Mouse (Mus musculus) myocyte (in vitro differentiated cells): ENCODE results near the gene Inava.

Source experiments
- MAX ChIP-seq: IDR thresholded peaks from one replicate; pipeline ENCODE4 v1.6.1; 2011; ENCODE audit warnings: low read depth, mild to moderate bottlenecking, control low read depth
- MYOG ChIP-seq, 3 experiments: IDR thresholded peaks; one replicate each; pipeline ENCODE4 v1.6.1; 2011; ENCODE audit warnings: control low read depth in 2 of 3, low read depth in 2 of 3, mild to moderate bottlenecking in 2 of 3; ENCODE audit not compliant: insufficient read length in 2 of 3, control insufficient read depth in 1 of 3, insufficient read depth in 1 of 3
- POLR2A ChIP-seq: IDR thresholded peaks from one replicate; pipeline ENCODE4 v1.6.1; 2011; ENCODE audit warnings: low read depth, mild to moderate bottlenecking, control low read depth, moderate library complexity; ENCODE audit not compliant: insufficient read length
- REST ChIP-seq: IDR thresholded peaks from one replicate; pipeline ENCODE4 v1.6.1; 2011; ENCODE audit warnings: mild to moderate bottlenecking, control low read depth, moderate library complexity; ENCODE audit not compliant: insufficient read depth, insufficient read length
- SRF ChIP-seq: IDR thresholded peaks from one replicate; pipeline ENCODE4 v1.6.1; 2011; ENCODE audit warnings: low read depth; ENCODE audit not compliant: control insufficient read depth, insufficient read length
- TCF12 ChIP-seq: IDR thresholded peaks from one replicate; pipeline ENCODE4 v1.6.1; 2011; ENCODE audit warnings: mild to moderate bottlenecking, control low read depth; ENCODE audit not compliant: poor library complexity, insufficient read depth, severe bottlenecking

- TF ChIP-seq POLR2A (no peak), SRF (no peak), TCF12 (no peak), REST (no peak), MAX (no peak), MYOG (IDR thresholded peaks at IDR 0.05; ENCODE audit: control insufficient read depth in 1 of 3, insufficient read depth in 1 of 3, insufficient read length in 2 of 3, low read depth in 2 of 3) (no peak)
Measured at GRCm38 (mm10) chr1:136167657-136168056, 66.4 kb downstream of the Inava start.
